Mouse (Mus musculus) Patski (cell line): ENCODE measurements around the gene Cdip1. TPM values are rescaled to one million over a fixed set of nuclear protein-coding genes. Genes with fewer than 3 reads are reported as not detected.

ENCODE experiments used
- ATAC-seq: fragments of 100-300 bp; one replicate; pipeline ENCODE4 v1.8.0; 2021
- CTCF ChIA-PET: fragments of 350-600 bp; sonication (Branson Sonifier 250); formaldehyde crosslinking; loops from one replicate; lab custom pipeline; 2022; ENCODE audit warnings: inconsistent platforms; lab: Charles Lee
- POLR2A ChIA-PET: fragments of 350-600 bp; sonication (Branson Sonifier 250); formaldehyde crosslinking; loops from one replicate; lab custom pipeline; 2022; ENCODE audit warnings: antibody characterized with exemption, inconsistent platforms; lab: Charles Lee
- DNase-seq: peaks from one replicate; pipeline ENCODE4 v3.0.0-alpha.2; 2011; ENCODE audit warnings: low read depth, low spot score
- H3K27me3 ChIP-seq: fragments of 371-371 bp; one replicate; pipeline ENCODE4 v1.5.1; 2021
- CTCF ChIP-seq: fragments of 100-300 bp; IDR thresholded peaks from one replicate; pipeline ENCODE4 v1.5.1; 2021
- in situ Hi-C: fragments of 300-500 bp; cut with MboI; formaldehyde crosslinking; loops from 3 replicates; pipeline ENCODE4 v1.11.1; 2018; ENCODE audit warnings: low pct_unique_long_range_greater_than_20kb, mixed read lengths
- polyA plus RNA-seq: library from polyadenylated mRNA; unstranded; gene quantifications from one replicate; pipeline ENCODE4 v1.2.3, GENCODE M21; 2021

The Cdip1 gene
- polyA plus RNA-seq, 1 experiment from 2014 or later = 43.9 TPM

DNA sequence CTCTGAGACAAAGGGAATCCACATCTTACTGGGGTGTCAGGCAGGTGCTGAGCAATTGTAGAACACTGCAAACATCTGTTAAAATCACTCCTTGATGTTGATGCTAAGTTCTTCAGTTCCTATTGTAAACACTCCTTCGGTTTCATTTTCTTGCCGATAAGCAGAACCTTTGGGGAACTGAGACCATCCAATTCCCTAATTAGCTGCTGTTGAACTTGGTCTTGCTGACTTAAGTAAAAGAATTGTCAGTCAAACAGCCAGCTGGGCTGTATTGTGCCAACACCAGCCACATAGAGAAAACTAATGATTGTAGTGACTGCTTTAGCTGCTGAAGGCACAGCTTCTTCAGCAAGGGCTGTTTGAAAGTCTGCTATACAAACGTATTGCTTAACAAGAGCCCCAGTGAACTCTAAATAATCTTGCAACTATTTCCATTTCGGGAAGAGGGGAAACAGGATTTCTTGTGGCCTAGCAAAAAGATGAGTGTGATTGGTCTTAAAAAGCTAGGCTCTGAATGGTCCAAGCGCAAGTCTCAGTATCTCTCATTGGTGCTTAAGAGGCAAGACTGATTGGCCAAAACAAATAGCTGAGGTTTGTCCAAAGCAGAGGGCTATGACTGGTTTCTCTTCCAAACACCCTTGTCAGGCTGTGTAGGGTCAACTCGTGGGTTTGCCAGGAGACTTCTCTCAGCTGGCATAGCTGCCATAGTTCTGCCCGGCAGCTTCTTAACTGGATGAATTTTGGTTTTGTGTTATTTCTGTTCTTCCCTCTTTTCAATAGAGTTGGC is 67.8 kb downstream of the Cdip1 start:
- in situ Hi-C loops = no loop called here
- no peak for TF ChIP-seq CTCF
- no peak for DNase-seq
- ChIA-PET CTCF (interaction anchor here (0.8 kb wide), 2 partner anchors 10 to 141 kb away, joined by 3 read pairs; no protein-coding TSS in a partner anchor), POLR2A (no interaction called here)
- no peak for ATAC-seq
- H3K27me3 ChIP-seq = no peaks in the 10 kb centered on the region

DNA sequence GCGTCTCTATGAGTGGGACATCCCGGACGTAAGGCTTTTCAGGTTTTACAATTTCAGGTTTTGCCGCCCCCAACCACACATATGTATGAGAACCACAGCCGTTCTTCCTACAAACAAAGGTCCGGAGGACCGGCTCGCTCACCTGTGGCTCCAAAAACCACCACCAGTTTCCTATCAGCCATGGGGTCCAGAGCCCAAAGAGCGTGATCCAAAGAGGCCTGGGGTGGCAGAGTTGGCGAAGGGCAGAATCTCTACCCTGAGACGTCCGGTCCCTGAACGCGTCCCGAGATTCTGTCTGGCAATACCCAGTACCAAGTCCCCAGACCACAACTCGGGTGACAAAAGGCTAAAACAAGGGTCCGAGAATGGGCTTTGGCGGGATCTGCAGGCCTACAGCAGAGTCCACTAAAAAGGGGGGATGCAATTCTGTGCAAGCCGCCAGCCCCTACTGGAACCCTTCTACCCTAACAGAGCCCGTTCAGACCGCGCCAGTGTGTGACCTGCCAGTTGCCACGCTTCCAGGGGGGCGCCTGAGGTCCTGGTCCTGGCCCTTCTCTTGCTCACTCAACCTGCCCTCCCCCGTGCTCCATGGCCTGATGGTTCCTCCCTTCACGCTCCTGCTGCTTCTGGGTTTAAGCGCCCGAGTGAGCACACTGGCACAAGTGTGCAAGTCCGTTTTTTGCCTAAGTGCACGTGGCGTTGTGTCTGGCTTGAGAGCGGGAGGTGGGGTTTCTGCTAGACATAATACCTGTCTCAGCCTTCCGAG is 71.2 kb downstream of the Cdip1 start, which contains the start of gene Nmral1:
Gene Nmral1 (minus strand): TSS at position 604 of the 766 bp plus-strand sequence.
- POLR2A ChIA-PET = no interaction called here
- in situ Hi-C loops = loop anchor here (5.0 kb wide), 1 partner anchor 68 kb away; no protein-coding TSS in a partner anchor
- DNase-seq (no peak), ATAC-seq (peak; percentile 79)
- TF ChIP-seq CTCF = no peak
- CTCF ChIA-PET = no interaction called here
- H3K27me3 ChIP-seq = no peaks in the 10 kb centered on the region

DNA sequence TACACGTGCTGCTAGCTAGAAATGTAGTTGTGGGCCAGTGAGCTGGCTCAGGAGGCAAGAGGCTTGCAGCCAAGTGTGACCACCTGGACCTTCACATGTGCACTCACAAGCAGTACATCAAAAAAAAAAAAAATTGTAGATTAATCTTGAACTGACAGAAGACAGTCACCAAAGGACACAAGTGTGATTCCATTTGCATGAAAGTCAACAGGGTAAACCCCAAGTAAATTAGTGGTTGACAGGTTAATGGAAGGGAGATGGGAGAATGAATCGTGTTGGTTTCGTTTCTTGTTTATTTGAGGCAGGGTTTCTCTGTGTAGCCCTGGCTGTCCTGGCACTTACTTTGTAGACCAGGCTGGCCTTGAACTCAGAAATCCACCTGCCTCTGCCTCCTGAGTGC is 72.2 kb downstream of the Cdip1 start:
- ChIA-PET POLR2A (no interaction called here), CTCF (interaction anchor here (1.2 kb wide), 1 partner anchor 9 kb away, joined by 5 read pairs; no protein-coding TSS in a partner anchor)
- H3K27me3 ChIP-seq = no peaks in the 10 kb centered on the region
- in situ Hi-C loops = loop anchor here (5.0 kb wide), 1 partner anchor 69 kb away; no protein-coding TSS in a partner anchor
- TF ChIP-seq CTCF = no peak
- DNase-seq (no peak), ATAC-seq (no peak)

DNA sequence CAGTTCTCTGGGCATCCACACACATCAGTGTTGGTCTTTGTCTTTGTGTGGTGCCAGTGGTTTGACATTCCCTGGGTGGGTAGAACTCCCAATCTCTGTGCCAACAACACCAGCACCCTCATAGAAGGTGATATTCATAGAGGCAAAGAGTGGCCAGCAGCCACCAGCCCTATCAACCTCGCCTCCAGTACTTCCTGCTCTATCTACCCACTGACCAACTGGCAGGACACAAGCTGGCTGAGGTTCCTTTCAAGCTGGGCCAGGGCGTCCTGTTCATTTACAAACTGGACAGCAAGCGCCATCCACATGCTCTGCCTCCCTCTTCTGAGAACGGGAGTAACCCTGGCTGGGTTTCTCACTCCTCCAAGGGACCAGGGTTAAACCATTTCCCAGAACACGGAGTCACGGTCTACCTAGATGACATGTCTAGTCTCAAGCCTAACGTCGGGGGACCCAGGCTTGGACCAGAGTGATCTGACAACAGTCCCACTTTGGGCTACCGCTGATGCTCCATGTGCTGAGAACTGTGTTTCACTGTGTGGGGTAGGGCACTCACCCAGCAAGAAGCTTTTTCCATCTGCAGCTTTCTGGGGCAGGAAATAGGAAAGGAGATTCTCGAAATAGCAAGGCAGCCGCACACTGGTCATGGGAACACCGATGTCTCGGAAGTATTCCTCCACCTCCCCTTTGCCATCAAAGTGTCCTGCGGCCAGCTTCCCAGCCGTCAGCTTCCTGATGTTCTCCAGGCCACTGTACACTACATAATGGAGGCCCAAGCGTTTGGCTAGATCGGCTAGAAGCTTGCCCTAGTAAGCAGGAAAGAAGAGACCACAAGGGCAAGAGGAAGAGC is 76.0 kb downstream of the Cdip1 start:
- H3K27me3 ChIP-seq = no peaks in the 10 kb centered on the region
- no peak for ATAC-seq
- ChIA-PET POLR2A (no interaction called here), CTCF (interaction anchor here (1.3 to 1.6 kb wide), 2 partner anchors 29 to 47 kb away, joined by 3 to 4 read pairs; no protein-coding TSS in a partner anchor)
- in situ Hi-C loops = no loop called here
- no peak for TF ChIP-seq CTCF
- DNase-seq = no peak

DNA sequence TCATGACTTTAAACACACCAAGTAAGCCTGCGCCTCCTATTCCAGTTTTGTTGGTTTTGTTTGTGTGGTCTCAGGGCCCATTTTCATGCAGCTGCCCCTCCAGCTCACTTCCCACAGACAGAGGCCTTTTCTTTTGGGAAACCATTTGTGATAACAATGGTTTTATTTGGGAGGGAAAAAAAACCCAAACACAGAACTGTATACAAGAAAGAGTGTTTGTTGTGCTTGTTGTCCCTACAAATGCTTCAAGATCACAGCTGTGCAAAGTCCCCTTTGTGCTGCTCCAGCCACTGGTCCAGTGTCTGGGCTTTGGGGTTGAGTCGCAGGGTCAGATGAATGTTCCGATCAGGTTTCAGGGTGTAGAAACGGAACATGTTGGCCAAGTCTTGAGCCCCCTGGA is 78.9 kb downstream of the Cdip1 start:
- DNase-seq (no peak), ATAC-seq (no peak)
- ChIA-PET POLR2A (no interaction called here), CTCF (no interaction called here)
- in situ Hi-C loops = no loop called here
- no peaks in the 10 kb centered on the region for H3K27me3 ChIP-seq
- TF ChIP-seq CTCF = no peak

DNA sequence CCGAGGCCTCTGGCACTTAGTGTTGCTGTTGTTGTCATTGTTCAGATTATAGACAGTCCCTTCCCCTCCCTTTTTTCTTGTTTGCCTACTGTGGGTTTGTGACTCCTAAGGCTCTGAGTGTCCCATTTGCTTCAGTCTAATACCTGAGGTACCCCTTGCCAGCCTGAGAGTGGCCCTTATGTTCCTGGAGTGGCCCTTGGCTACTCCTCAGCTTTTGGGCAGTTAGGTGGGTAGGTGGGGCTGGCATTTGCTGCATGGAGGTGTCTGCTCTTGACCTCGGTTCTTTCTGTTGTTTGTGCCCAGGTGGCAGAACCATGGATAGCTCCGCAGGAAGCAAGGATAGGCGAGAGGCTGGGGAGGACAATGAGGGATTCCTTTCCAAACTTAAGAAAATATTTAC is 84.6 kb downstream of the Cdip1 start:
- no peak for TF ChIP-seq CTCF

DNA sequence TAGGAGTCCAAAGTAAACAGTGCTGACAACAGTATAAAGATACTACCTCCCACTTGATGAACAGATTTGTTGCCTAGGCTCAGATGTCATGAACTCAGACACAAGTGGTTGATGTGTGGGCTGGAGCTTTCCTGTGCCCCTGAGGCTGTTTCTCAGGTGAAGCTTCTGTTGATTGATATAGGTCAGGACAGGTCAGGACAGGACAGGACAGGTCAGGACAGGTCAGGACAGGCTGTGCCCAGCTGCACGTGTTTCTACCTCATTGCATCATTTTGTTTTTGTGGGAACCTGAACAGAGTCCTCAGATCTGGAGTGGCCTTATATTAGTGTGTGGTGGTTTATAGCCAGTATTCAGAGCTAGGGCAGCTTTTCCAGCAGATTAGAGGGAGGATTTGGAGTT is 87.4 kb downstream of the Cdip1 start:
- no peak for TF ChIP-seq CTCF
- H3K27me3 ChIP-seq = no peaks in the 10 kb centered on the region
- CTCF ChIA-PET = interaction anchor here (1.5 to 1.9 kb wide), 2 partner anchors 12 to 95 kb away, joined by 3 to 7 read pairs; no protein-coding TSS in a partner anchor
- no peak for DNase-seq
- no peak for ATAC-seq
- POLR2A ChIA-PET = no interaction called here
- in situ Hi-C loops = no loop called here

More for the DNA sequence above, 84.6 kb downstream of the Cdip1 start:
- no peaks in the 10 kb centered on the region for H3K27me3 ChIP-seq
- ATAC-seq (no peak), DNase-seq (no peak)
- CTCF ChIA-PET = interaction anchor here (1.2 kb wide), 1 partner anchor 58 kb away, joined by 4 read pairs; no protein-coding TSS in a partner anchor
- in situ Hi-C loops = no loop called here
- POLR2A ChIA-PET = no interaction called here

DNA sequence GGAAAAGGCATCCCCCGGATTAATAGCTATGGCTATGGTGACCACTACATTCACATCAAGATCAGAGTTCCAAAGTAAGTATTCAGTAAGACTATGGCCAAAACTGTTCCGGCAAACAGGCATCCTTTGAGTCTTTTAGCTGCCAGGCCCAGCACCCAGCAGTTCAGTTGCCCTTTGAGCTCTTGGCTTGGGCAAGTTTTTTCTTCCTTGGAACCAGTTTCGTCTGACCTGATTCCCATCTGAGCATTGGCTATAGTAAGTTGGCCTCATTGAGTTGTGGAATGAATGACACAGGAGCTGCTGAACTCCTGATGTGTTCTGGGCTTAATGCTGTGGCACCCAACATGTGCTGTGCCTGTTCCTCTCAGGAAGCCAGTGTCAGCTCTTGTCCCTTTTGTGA is 88.9 kb downstream of the Cdip1 start:
- CTCF ChIA-PET = interaction anchor here (1.4 to 1.9 kb wide), 3 partner anchors 8 to 67 kb away, joined by 3 to 7 read pairs (median 5); no protein-coding TSS in a partner anchor
- DNase-seq = no peak
- no peak for ATAC-seq

More for the DNA sequence above, 88.9 kb downstream of the Cdip1 start:
- POLR2A ChIA-PET = no interaction called here
- no peaks in the 10 kb centered on the region for H3K27me3 ChIP-seq
- in situ Hi-C loops = no loop called here
- TF ChIP-seq CTCF = no peak

Other genes starting within 250 kb of the Cdip1 start
- gene Srl, start 248.5 kb downstream of the Cdip1 start, polyA plus RNA-seq = 2.0 TPM
- gene Tfap4, start 230.4 kb downstream of the Cdip1 start, polyA plus RNA-seq = 9.8 TPM
- 87.1 TPM for gene Glis2, start 195.6 kb downstream of the Cdip1 start, polyA plus RNA-seq
- 57.2 TPM for gene Pam16, start 165.3 kb downstream of the Cdip1 start, polyA plus RNA-seq
- 74.5 TPM for gene Vasn, start 150.4 kb downstream of the Cdip1 start, polyA plus RNA-seq
- gene Dnaja3, start 150.3 kb downstream of the Cdip1 start, polyA plus RNA-seq = 84.4 TPM
- 28.4 TPM for gene Coro7, start 110.5 kb downstream of the Cdip1 start, polyA plus RNA-seq
- gene Nmral1, start 70.9 kb downstream of the Cdip1 start, polyA plus RNA-seq = 30.9 TPM
- gene Hmox2, start 63.9 kb downstream of the Cdip1 start, polyA plus RNA-seq = 104 TPM
- gene 4930562C15Rik, start 45.1 kb upstream of the Cdip1 start, polyA plus RNA-seq = 0.89 TPM
- gene Ubald1, start 90.0 kb upstream of the Cdip1 start, polyA plus RNA-seq = 30.2 TPM
- gene Mgrn1, start 96.0 kb upstream of the Cdip1 start, polyA plus RNA-seq = 121 TPM
- gene Nudt16l1, start 148.5 kb upstream of the Cdip1 start, polyA plus RNA-seq = 57.9 TPM
- gene Anks3, start 173.9 kb upstream of the Cdip1 start, polyA plus RNA-seq = 58.2 TPM
- 0.09 TPM for gene Sept12, start 207.6 kb upstream of the Cdip1 start, polyA plus RNA-seq
- gene Smim22, start 217.0 kb upstream of the Cdip1 start, polyA plus RNA-seq = not detected
- 50.2 TPM for gene Rogdi, start 223.3 kb upstream of the Cdip1 start, polyA plus RNA-seq